26 mouse cellular contexts compared by ENCODE assay signal in genomic region chr15:103535786-103536185, GRCm38 (mm10). TPM values are rescaled to one million over a fixed set of nuclear protein-coding genes. Genes with fewer than 3 reads are reported as not detected.
DNase-seq lines count a peak whose midpoint lies in the region; ATAC-seq lines count a peak whose summit lies in the region.
"Had no signal": no experiment of that assay in that cellular context is flagged by ENCODE, and none has a peak within 500 bp of the region (broad histone marks: within the 10 kb centered on the region; RNA-seq: fewer than 3 reads in every experiment).

No protein-coding gene starts in this region.

- peak overlapping the region; percentile 61 for H3K9ac ChIP-seq in heart, embryonic 13.5 days
- H3K9ac ChIP-seq in neural tube, embryonic 15.5 days (replicated peaks) = no peak overlapping the region
- H3K9ac ChIP-seq: limb, embryonic 12.5 days; liver, embryonic 13.5 days; lung, embryonic 15.5 days; stomach, embryonic 15.5 days had no signal

- H3K36me3 ChIP-seq in heart, embryonic 13.5 days = peaks cover 3% of the 10 kb centered on the region; the same call in 1 of the 2 replicates
- no peaks in the 10 kb centered on the region for H3K36me3 ChIP-seq in neural tube, embryonic 15.5 days
- H3K36me3 ChIP-seq: hindbrain, embryonic 12.5 days; limb, embryonic 12.5 days; liver, embryonic 13.5 days; lung, embryonic 15.5 days; stomach, embryonic 15.5 days had no signal

- H3K9me3 ChIP-seq in heart, embryonic 13.5 days = no peaks in the 10 kb centered on the region
- no peaks in the 10 kb centered on the region for H3K9me3 ChIP-seq in neural tube, embryonic 15.5 days (replicated peaks)
- H3K9me3 ChIP-seq: forebrain, embryonic 10.5 days; hindbrain, embryonic 12.5 days; limb, embryonic 12.5 days; liver, embryonic 13.5 days; lung, embryonic 15.5 days; stomach, embryonic 15.5 days had no signal

- H3K27ac ChIP-seq in heart, embryonic 13.5 days (replicated peaks) = peak overlapping the region; percentile 58; the same call in 1 of the 2 replicates
- no peak overlapping the region for H3K27ac ChIP-seq in neural tube, embryonic 15.5 days (replicated peaks)
- H3K27ac ChIP-seq: heart, adult 2 months; hindbrain, embryonic 12.5 days; limb, embryonic 12.5 days; liver, embryonic 13.5 days; lung, embryonic 15.5 days; stomach, embryonic 15.5 days had no signal

- no peak for DNase-seq in heart, adult 8-10 months (ENCODE audit: low spot score)
- peak; percentile 2 to 12 for DNase-seq in layer of hippocampus, adult 8-10 months (ENCODE audit: low spot score in 2 of 2)
- DNase-seq in layer of hippocampus, postnatal 14 days (ENCODE audit: low spot score in 2 of 2) = no peak
- no peak for DNase-seq in neural tube, embryonic 10.5 days (ENCODE audit: extremely low spot score, low spot score)
- DNase-seq: cerebellum, adult 2 months; cerebellum, postnatal 36 days; gastrocnemius, postnatal 10 days; liver, embryonic 13.5 days; lung, postnatal 4 days; thymus, adult 18-20 months had no signal

- H3K27me3 ChIP-seq in heart, embryonic 13.5 days (replicated peaks) = peaks cover 51% of the 10 kb centered on the region
- H3K27me3 ChIP-seq in neural tube, embryonic 15.5 days (replicated peaks) = 0 out of 2 replicates have a peak, but pooled peaks cover 5% of the 10 kb centered on the region

- 48% methylated on average over 1 of the region's 1 CpGs for WGBS in heart, embryonic 13.5 days
- 72% methylated on average over 1 of the region's 1 CpGs for WGBS in neural tube, embryonic 15.5 days

- H3K4me3 ChIP-seq in heart, embryonic 13.5 days = no peak overlapping the region
- H3K4me3 ChIP-seq in neural tube, embryonic 15.5 days (replicated peaks) = no peak overlapping the region
- H3K4me3 ChIP-seq: heart, adult 2 months; limb, embryonic 12.5 days; liver, embryonic 13.5 days; lung, embryonic 15.5 days; myocyte; stomach, embryonic 15.5 days had no signal

- no peak for ATAC-seq in heart, embryonic 13.5 days (ENCODE audit: extremely low read depth, insufficient number of reproducible peaks, low FRiP score, low TSS enrichment)
- ATAC-seq in neural tube, embryonic 15.5 days (ENCODE audit: low FRiP score) = no peak

- H3K4me1 ChIP-seq in heart, embryonic 13.5 days = peaks cover 30% of the 10 kb centered on the region
- peaks cover 29% of the 10 kb centered on the region for H3K4me1 ChIP-seq in neural tube, embryonic 15.5 days
- H3K4me1 ChIP-seq: liver, embryonic 13.5 days had no signal

- H3K4me2 ChIP-seq in heart, embryonic 13.5 days = no peak overlapping the region
- 0 out of 2 replicates have a peak overlapping the region, but pooled peaks have one; percentile 84 for H3K4me2 ChIP-seq in neural tube, embryonic 15.5 days
- H3K4me2 ChIP-seq: limb, embryonic 12.5 days; liver, embryonic 13.5 days; lung, embryonic 15.5 days; stomach, embryonic 15.5 days had no signal

RNA-seq across cellular contexts. Expression of gene Ppp1r1a, which starts 2.0 kb away (rescaled TPM):
- 77.8 and 86.8 TPM in 2 replicates for polyA plus RNA-seq in heart, embryonic 13.5 days (2015; fragmentation: Nextera tagmentation; extraction: Ambion mirVana)
- total RNA-seq in heart, adult 8-10 months (2022) = 10 to 100 TPM in 2 of 4 experiments, 1 to 10 TPM in 2; 8.7 to 15.2 (median 12.4) TPM
- 100 to 1,000 TPM; 103 to 150 (median 121) TPM for total RNA-seq in layer of hippocampus, adult 8-10 months (2022)
- 100 to 1,000 TPM; 121 to 126 TPM for total RNA-seq in layer of hippocampus, postnatal 14 days (2021)
- polyA plus RNA-seq in neural tube, embryonic 15.5 days (2015; fragmentation: Nextera tagmentation; extraction: Ambion mirVana) = 94.4 and 118 TPM in 2 replicates
- total RNA-seq: neutrophil, adult 5-6 weeks had no signal
- polyA plus RNA-seq: myocyte had no signal

RNA-seq across cellular contexts. Expression of gene Glycam1, which starts 29.1 kb away (rescaled TPM):
- not detected in 2 replicates for polyA plus RNA-seq in heart, embryonic 13.5 days (2015; fragmentation: Nextera tagmentation; extraction: Ambion mirVana)
- not detected for total RNA-seq in heart, adult 8-10 months (2022)
- 1 to 10 TPM in 2 of 4 experiments, under 1 TPM in 1, not detected in 1; 0.74 to 4.7 (median 3.5) TPM for total RNA-seq in layer of hippocampus, adult 8-10 months (2022)
- total RNA-seq in layer of hippocampus, postnatal 14 days (2021) = 1 to 10 TPM; 1.9 to 2.7 TPM
- not detected in 2 replicates for polyA plus RNA-seq in neural tube, embryonic 15.5 days (2015; fragmentation: Nextera tagmentation; extraction: Ambion mirVana)
- total RNA-seq: adrenal gland, adult 18-20 months; adrenal gland, postnatal 4 days; gastrocnemius, postnatal 10 days; heart, adult 2 months; neutrophil, adult 5-6 weeks had no signal
- polyA plus RNA-seq: cerebellum, adult 2 months; forebrain, embryonic 10.5 days; frontal cortex, adult 2 months; heart, adult 2 months; hindbrain, embryonic 12.5 days; intestine, embryonic 14.5 days; kidney, embryonic 14.5 days; limb, embryonic 12.5 days; liver, embryonic 13.5 days; lung, embryonic 15.5 days; myocyte; stomach, embryonic 15.5 days; urinary bladder, adult 2 months had no signal

RNA-seq across cellular contexts. Expression of gene Pde1b, which starts 33.0 kb away (rescaled TPM):
- polyA plus RNA-seq in heart, embryonic 13.5 days (2015; fragmentation: Nextera tagmentation; extraction: Ambion mirVana) = 2.7 and 4.2 TPM in 2 replicates
- total RNA-seq in heart, adult 8-10 months (2022) = 1 to 10 TPM in 3 of 4 experiments, under 1 TPM in 1; 0.79 to 2.5 (median 1.2) TPM
- 100 to 1,000 TPM in 3 of 4 experiments, 10 to 100 TPM in 1; 99.3 to 111 (median 103) TPM for total RNA-seq in layer of hippocampus, adult 8-10 months (2022)
- total RNA-seq in layer of hippocampus, postnatal 14 days (2021) = 10 to 100 TPM; 55.7 to 63.7 TPM
- 77.9 and 89.8 TPM in 2 replicates for polyA plus RNA-seq in neural tube, embryonic 15.5 days (2015; fragmentation: Nextera tagmentation; extraction: Ambion mirVana)

Comparison
In these comparisons a context has a peak if more than half of its experiments do, and no peak if none do; other contexts are left out.
1. DNase-seq: peak in layer of hippocampus, adult 8-10 months (2 of 2); none in heart, adult 8-10 months (single experiment), layer of hippocampus, postnatal 14 days (0 of 2) and neural tube, embryonic 10.5 days (single experiment).
2. RNA of gene Ppp1r1a, which starts 2.0 kb away (total RNA-seq): 103 to 150 TPM in layer of hippocampus, adult 8-10 months and 121 to 126 TPM in layer of hippocampus, postnatal 14 days; 8.7 to 15.2 TPM in heart, adult 8-10 months; every median in the first group is over 4 times any median in the second.
3. RNA of gene Pde1b, which starts 33.0 kb away (total RNA-seq): 99.3 to 111 TPM in layer of hippocampus, adult 8-10 months and 55.7 to 63.7 TPM in layer of hippocampus, postnatal 14 days; 0.79 to 2.5 TPM in heart, adult 8-10 months; every median in the first group is over 10 times any median in the second.